Mouse (Mus musculus) bone marrow macrophage, adult 2 months (primary cell): ENCODE data around the gene Bcl2l13.

Experiments used
- CTCF ChIP-seq: IDR thresholded peaks from 2 replicates; pipeline ENCODE4 v1.5.1; 2012; ENCODE audit warnings: low read depth, mild to moderate bottlenecking, low read length, moderate library complexity
- POLR2A ChIP-seq: IDR thresholded peaks from 2 replicates; pipeline ENCODE4 v1.6.1; 2012; ENCODE audit warnings: mild to moderate bottlenecking, low read depth, low read length, borderline replicate concordance

GRCm38 (mm10) chr6:120835474-120836374 is at the start of gene Bcl2l13:
- TF ChIP-seq CTCF (peak; percentile 45), POLR2A (no peak; the same call in 1 of the 2 replicates)
